Mouse (Mus musculus) kidney, adult 11 months (tissue): ENCODE measurements around the gene Xrcc2.
A peak's percentile ranks its signal among the peaks of the same experiment; 100 is the strongest.
"Not testable (repeated sequence)": the region's sequence is repeated elsewhere in the genome, so short reads cannot be mapped to it uniquely, and the experiment has no call there.

Experiments
- DNase-seq: peaks from one replicate; pipeline ENCODE4 v3.0.0; 2022

Xrcc2 gene

GRCm38 (mm10) chr5:25705567-25706349 is at the start of gene Xrcc2:
Xrcc2 (minus strand) TSS chr5:25705825.
- peak; percentile 93 for DNase-seq

GRCm38 (mm10) chr5:25754236-25754766 is 48.7 kb upstream of the Xrcc2 start:
- no peak for DNase-seq

- no peak for DNase-seq
Observed at GRCm38 (mm10) chr5:25753556-25754235, 48.1 kb upstream of the Xrcc2 start.

- DNase-seq: no peak
Observed at GRCm38 (mm10) chr5:25752862-25753261, 47.2 kb upstream of the Xrcc2 start.

GRCm38 (mm10) chr5:25751552-25751951 is 45.9 kb upstream of the Xrcc2 start:
- DNase-seq: peak; percentile 4

GRCm38 (mm10) chr5:25748613-25749012 is 43.0 kb upstream of the Xrcc2 start:
- no peak for DNase-seq

- no peak for DNase-seq
Observed at GRCm38 (mm10) chr5:25747904-25748303, 42.3 kb upstream of the Xrcc2 start.

GRCm38 (mm10) chr5:25738902-25739301 is 33.3 kb upstream of the Xrcc2 start:
- not testable (repeated sequence) for DNase-seq

- DNase-seq: no peak
Observed at GRCm38 (mm10) chr5:25738448-25738847, 32.8 kb upstream of the Xrcc2 start.

GRCm38 (mm10) chr5:25735861-25736260 is 30.2 kb upstream of the Xrcc2 start:
- DNase-seq: no peak

GRCm38 (mm10) chr5:25734318-25734717 is 28.7 kb upstream of the Xrcc2 start:
- DNase-seq: peak; percentile 5

GRCm38 (mm10) chr5:25724134-25724675 is 18.6 kb upstream of the Xrcc2 start:
- no peak for DNase-seq

GRCm38 (mm10) chr5:25723016-25723415 is 17.4 kb upstream of the Xrcc2 start:
- DNase-seq: no peak

- DNase-seq: no peak
Observed at GRCm38 (mm10) chr5:25719390-25719789, 13.8 kb upstream of the Xrcc2 start.

- DNase-seq: not testable (repeated sequence)
Observed at GRCm38 (mm10) chr5:25713001-25713706, 7.5 kb upstream of the Xrcc2 start.

GRCm38 (mm10) chr5:25704702-25705566 is 691 bp downstream of the Xrcc2 start:
- DNase-seq: no peak

GRCm38 (mm10) chr5:25697941-25698340 is 7.7 kb downstream of the Xrcc2 start:
- no peak for DNase-seq

GRCm38 (mm10) chr5:25696256-25696655 is 9.4 kb downstream of the Xrcc2 start:
- DNase-seq: no peak

- no peak for DNase-seq
Observed at GRCm38 (mm10) chr5:25695786-25696185, 9.8 kb downstream of the Xrcc2 start.

GRCm38 (mm10) chr5:25671696-25672520 is 33.7 kb downstream of the Xrcc2 start:
- DNase-seq: no peak

GRCm38 (mm10) chr5:25671051-25671450 is 34.6 kb downstream of the Xrcc2 start:
- no peak for DNase-seq
